Mouse (Mus musculus) midbrain, embryonic 10.5 days (tissue): ENCODE data around the gene Prdm13. TPM values are rescaled to one million over a fixed set of nuclear protein-coding genes. Genes with fewer than 3 reads are reported as not detected.
A peak's percentile ranks its signal among the peaks of the same experiment; 100 is the strongest.

Source experiments
- DNase-seq: peaks from one replicate; pipeline ENCODE4 v3.0.0-alpha.2; 2017; ENCODE audit warnings: low spot score
- H3K27ac ChIP-seq: fragments of 300-500 bp; sonication (generic); replicated peaks from 2 replicates; pipeline ENCODE4 v1.5.1; 2016; ENCODE audit warnings: mild to moderate bottlenecking
- H3K27me3 ChIP-seq: fragments of 300-500 bp; sonication (generic); 2 replicates; pipeline ENCODE4 v1.6.1; 2016; ENCODE audit warnings: low read depth, mild to moderate bottlenecking; ENCODE audit not compliant: poor library complexity, severe bottlenecking
- H3K36me3 ChIP-seq: fragments of 300-500 bp; sonication (generic); 2 replicates; pipeline ENCODE4 v1.6.1; 2016; ENCODE audit warnings: mild to moderate bottlenecking, moderate library complexity
- H3K4me1 ChIP-seq: fragments of 300-500 bp; sonication (generic); 2 replicates; pipeline ENCODE4 v1.6.1; 2016
- H3K4me3 ChIP-seq: fragments of 300-500 bp; sonication (generic); 2 replicates; pipeline ENCODE4 v1.5.1; 2016; ENCODE audit warnings: mild to moderate bottlenecking, moderate library complexity
- H3K9me3 ChIP-seq: fragments of 300-500 bp; sonication (generic); replicated peaks from 2 replicates; pipeline ENCODE4 v1.6.1; 2016; ENCODE audit warnings: mild to moderate bottlenecking
- WGBS: fragments of 180-500 bp; shearing (Covaris S2); methylation state at CpG from one replicate; pipeline ENCODE4 v1.1.7; 2016; 5-methylcytosine and 5-hydroxymethylcytosine counted together
- polyA plus RNA-seq: library from polyadenylated mRNA; unstranded; fragments of >200 nt; fragmentation: Nextera tagmentation; extraction: Ambion mirVana; gene quantifications from 2 replicates; pipeline ENCODE4 v1.2.1, GENCODE M21; 2016

The Prdm13 gene
- polyA plus RNA-seq, result 0.06 and 0.15 TPM in 2 replicates

- under 1% methylated on average over 38 of the region's 38 CpGs for WGBS
- Histone ChIP-seq H3K27me3 (peaks cover 100% of the 10 kb centered on the region), H3K4me1 (peaks cover 51% of the 10 kb centered on the region), H3K36me3 (no peaks in the 10 kb centered on the region), H3K4me3 (peak within 1 kb of the TSS; percentile 41), H3K9me3 (no peaks in the 10 kb centered on the region), H3K27ac (no peak within 1 kb of the TSS; the same call in 1 of the 2 replicates)
- peak; percentile 70 for DNase-seq
Measured at GRCm38 (mm10) chr4:21685595-21686091, at the start of gene Prdm13. TSS of gene Prdm13 (minus strand) at chr4:21685963.

DNA sequence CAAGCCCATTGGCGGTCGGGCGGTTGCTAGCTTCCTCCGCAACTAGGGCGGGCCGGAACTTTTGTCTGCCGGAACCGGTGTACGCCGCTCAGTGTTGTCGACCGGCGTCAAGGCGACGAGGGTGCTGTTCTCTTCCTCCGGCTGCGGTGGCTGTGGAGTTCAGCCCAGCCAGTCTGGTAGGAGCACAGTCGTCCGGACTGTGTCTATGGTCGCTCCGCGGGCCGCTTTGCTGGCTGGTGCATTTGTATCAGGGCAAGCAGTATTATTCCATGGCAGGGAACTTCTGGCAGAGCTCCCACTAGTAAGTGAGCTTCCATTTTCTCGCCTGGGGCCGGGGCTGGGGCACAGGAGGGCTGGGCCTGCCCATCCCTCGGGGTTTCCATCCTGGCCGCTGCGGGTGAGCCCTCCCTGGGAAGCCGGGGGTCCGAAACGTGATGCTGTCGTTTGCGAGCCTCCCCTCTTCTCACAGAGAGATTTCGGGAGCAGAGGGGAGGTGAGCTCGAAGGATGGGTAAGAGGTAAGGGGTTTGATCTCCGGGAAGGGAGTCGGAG is 41.9 kb upstream of the Prdm13 start, which contains the start of gene Ccnc:
Gene Ccnc (plus strand): TSS at position 87 of the 551 bp plus-strand sequence.
- peak; percentile 94 for DNase-seq
- peak within 1 kb of the TSS; percentile 92 for H3K27ac ChIP-seq
- H3K4me3 ChIP-seq, result peak within 1 kb of the TSS; percentile 87
- H3K9me3 ChIP-seq, result no peaks in the 10 kb centered on the region
- peaks cover 21% of the 10 kb centered on the region for H3K4me1 ChIP-seq
- H3K36me3 ChIP-seq, result peaks cover 8% of the 10 kb centered on the region
- no peaks in the 10 kb centered on the region for H3K27me3 ChIP-seq
- WGBS, result under 1% methylated on average over 37 of the region's 37 CpGs

GRCm38 (mm10) chr4:21726912-21727614 is 41.3 kb upstream of the Prdm13 start:
- Histone ChIP-seq H3K4me3 (peak overlapping the region; percentile 87), H3K27ac (peak overlapping the region; percentile 92), H3K36me3 (peaks cover 4% of the 10 kb centered on the region), H3K4me1 (peaks cover 23% of the 10 kb centered on the region), H3K27me3 (no peaks in the 10 kb centered on the region), H3K9me3 (no peaks in the 10 kb centered on the region)
- DNase-seq, result peak; percentile 33
- WGBS, result 2% methylated on average over 22 of the region's 22 CpGs

DNA sequence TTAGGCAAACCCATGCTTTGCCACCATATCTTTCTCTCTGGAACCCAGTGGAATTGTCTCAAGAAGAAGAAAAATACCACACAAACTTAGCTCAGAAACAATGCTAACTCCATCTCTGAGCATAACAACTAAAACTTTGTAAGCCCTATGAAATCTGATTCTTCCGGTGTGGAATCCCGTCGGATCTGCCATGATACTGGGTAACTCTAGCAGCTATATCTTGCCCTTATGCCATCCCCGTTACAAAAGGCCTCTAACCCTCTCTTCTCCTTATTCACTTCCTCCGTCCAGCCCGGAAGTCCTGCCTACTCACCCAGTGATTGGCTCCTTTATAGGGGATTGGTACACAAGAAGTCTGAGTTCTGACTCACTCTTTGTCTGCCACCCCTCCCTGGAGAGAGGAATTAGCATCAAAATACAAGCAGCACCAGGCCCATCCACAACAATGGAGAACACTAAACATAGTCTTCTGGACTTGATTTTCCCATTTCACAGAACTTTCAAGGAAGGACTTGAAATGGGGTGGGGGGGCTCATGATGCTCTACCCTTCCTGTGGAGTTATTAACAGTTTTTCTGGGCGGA is 37.1 kb upstream of the Prdm13 start:
- DNase-seq, result peak; percentile 31
- H3K27ac ChIP-seq, result peak overlapping the region; percentile 59
- H3K27me3 ChIP-seq, result no peaks in the 10 kb centered on the region
- peaks cover 10% of the 10 kb centered on the region for H3K4me1 ChIP-seq
- peak overlapping the region; percentile 23; the same call in 1 of the 2 replicates for H3K4me3 ChIP-seq
- WGBS, result 45% methylated on average over 7 of the region's 7 CpGs
- no peaks in the 10 kb centered on the region for H3K9me3 ChIP-seq
- no peaks in the 10 kb centered on the region for H3K36me3 ChIP-seq

DNA sequence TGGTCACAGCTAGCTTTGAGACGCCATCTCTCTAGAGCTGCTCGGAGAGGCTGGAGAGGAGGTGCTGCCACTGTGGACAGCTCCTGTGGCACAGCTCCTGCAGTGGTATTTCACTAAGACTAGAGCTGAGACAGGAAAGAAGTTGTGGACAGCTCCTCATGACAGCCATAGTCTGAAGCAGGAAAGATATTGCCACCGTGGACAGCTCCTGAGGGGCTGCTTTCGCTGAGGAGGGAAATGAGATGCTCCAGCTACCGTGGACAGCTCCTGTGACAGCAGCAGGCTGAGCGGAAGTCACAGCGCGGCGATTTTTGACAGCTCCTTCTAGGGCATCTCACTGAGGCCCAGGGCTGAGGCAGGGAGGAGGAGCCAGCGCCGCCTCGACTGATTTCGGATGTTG is 26.4 kb upstream of the Prdm13 start:
- peak; percentile 80 for DNase-seq
- H3K4me3 ChIP-seq, result peak overlapping the region; percentile 33
- WGBS, result 6% methylated on average over 13 of the region's 13 CpGs
- H3K27ac ChIP-seq, result no peak overlapping the region
- 0 out of 2 replicates have a peak, but pooled peaks cover 3% of the 10 kb centered on the region for H3K27me3 ChIP-seq
- H3K36me3 ChIP-seq, result no peaks in the 10 kb centered on the region
- peaks cover 12% of the 10 kb centered on the region for H3K4me1 ChIP-seq
- no peaks in the 10 kb centered on the region for H3K9me3 ChIP-seq

- Histone ChIP-seq H3K4me1 (no peaks in the 10 kb centered on the region), H3K4me3 (no peak overlapping the region), H3K9me3 (no peaks in the 10 kb centered on the region), H3K36me3 (no peaks in the 10 kb centered on the region), H3K27me3 (no peaks in the 10 kb centered on the region), H3K27ac (no peak overlapping the region)
- WGBS, result 53% methylated on average over 1 of the region's 1 CpGs
- DNase-seq, result no peak
Measured at GRCm38 (mm10) chr4:21705046-21705445, 19.3 kb upstream of the Prdm13 start.

DNA sequence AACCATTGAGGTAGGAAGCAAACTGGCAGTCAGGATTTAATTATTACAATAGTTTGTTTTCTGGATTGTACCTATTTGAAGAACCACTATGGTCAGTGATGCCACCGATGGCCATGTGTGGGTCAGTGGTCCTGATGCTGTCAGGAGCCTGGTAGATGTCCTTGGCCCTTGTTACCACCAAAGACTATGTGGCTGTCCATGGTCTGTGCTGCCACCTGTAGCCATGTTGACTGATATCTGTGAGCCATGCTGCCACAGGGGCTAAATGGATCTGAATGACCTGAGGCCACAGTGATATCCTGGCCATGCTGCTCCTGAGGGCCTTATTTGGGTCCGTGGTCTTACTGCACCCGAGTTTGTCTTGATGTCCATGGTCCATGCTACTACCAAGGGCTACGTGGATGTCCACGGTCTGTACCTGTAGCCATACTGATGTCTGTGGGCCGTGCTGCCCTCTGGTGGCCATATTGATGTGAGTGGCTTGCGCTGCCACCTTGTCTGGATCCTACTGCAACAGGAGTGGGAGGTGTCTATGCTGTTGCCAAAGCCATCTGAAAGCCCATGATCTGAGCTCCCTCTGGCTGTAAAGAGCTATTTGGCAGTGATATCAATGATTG is 10.0 kb upstream of the Prdm13 start:
- no peaks in the 10 kb centered on the region for H3K9me3 ChIP-seq
- H3K4me1 ChIP-seq, result no peaks in the 10 kb centered on the region
- no peak overlapping the region for H3K27ac ChIP-seq
- peak; percentile 46 for DNase-seq
- no peak overlapping the region for H3K4me3 ChIP-seq
- peaks cover 43% of the 10 kb centered on the region for H3K27me3 ChIP-seq
- no peaks in the 10 kb centered on the region for H3K36me3 ChIP-seq
- 39% methylated on average over 7 of the region's 7 CpGs for WGBS

DNA sequence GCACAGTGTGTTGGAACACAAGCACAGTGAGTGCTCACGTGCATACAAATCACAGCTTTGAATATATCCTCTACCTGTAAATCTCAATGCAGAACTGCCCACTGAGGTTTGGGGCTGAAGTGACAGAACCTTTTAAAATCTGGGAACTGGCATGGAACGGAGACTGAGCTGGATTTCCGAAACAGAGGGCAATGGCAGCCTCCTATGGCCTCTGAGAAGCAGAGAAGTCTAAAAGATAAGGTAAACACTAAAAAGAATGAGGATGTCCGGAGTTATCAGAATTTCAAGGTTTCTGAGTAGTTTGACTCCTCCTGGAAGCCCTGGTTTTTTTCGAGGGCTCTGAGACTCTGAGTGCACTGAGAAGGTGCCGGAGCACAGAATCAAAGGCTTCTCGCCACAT is 4.5 kb upstream of the Prdm13 start:
- Histone ChIP-seq H3K9me3 (no peaks in the 10 kb centered on the region), H3K4me1 (peaks cover 45% of the 10 kb centered on the region), H3K4me3 (no peak overlapping the region), H3K36me3 (no peaks in the 10 kb centered on the region), H3K27ac (no peak overlapping the region), H3K27me3 (peaks cover 97% of the 10 kb centered on the region)
- peak; percentile 18 for DNase-seq
- 8% methylated on average over 7 of the region's 7 CpGs for WGBS

GRCm38 (mm10) chr4:21689492-21689941 is 3.8 kb upstream of the Prdm13 start:
- no peaks in the 10 kb centered on the region for H3K9me3 ChIP-seq
- no peaks in the 10 kb centered on the region for H3K36me3 ChIP-seq
- H3K27me3 ChIP-seq, result peaks cover 97% of the 10 kb centered on the region
- under 1% methylated on average over 18 of the region's 18 CpGs for WGBS
- peak overlapping the region; percentile 64; the same call in 1 of the 2 replicates for H3K4me3 ChIP-seq
- H3K4me1 ChIP-seq, result peaks cover 49% of the 10 kb centered on the region
- H3K27ac ChIP-seq, result no peak overlapping the region
- DNase-seq, result peak; percentile 56

DNA sequence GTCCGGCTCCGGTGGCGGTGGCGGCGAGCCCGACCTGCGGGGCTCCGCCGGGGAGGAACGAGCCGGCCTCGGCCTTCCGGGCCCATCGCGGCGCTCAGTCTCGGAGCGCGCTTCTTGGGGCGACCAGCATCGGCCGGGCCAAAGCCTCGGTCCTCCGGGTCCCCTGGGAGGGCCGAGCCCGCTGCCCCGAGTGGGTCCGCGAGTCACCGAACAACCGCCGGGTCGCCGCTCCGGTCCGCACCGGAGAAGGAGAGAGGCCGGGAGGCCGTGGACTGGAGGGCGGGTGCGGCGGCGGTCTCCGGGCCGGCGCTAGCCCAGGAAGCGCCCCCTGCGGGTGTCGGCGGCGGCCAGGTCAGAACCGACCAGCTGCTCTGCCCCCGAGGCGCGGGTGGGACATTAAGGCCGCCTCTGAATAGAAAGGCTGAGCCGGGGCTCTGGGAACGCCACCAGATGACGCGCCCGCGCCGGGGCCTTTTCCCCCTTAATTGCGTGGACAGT is 3.0 kb upstream of the Prdm13 start:
- Histone ChIP-seq H3K4me3 (peak overlapping the region; percentile 64), H3K27ac (peak overlapping the region; percentile 73), H3K9me3 (no peaks in the 10 kb centered on the region), H3K4me1 (peaks cover 51% of the 10 kb centered on the region), H3K36me3 (no peaks in the 10 kb centered on the region), H3K27me3 (peaks cover 100% of the 10 kb centered on the region)
- DNase-seq, result peak; percentile 81
- WGBS, result under 1% methylated on average over 64 of the region's 64 CpGs

GRCm38 (mm10) chr4:21687783-21688702 is 2.3 kb upstream of the Prdm13 start:
- no peaks in the 10 kb centered on the region for H3K36me3 ChIP-seq
- 1% methylated on average over 51 of the region's 51 CpGs for WGBS
- no peaks in the 10 kb centered on the region for H3K9me3 ChIP-seq
- peak overlapping the region; percentile 73 for H3K27ac ChIP-seq
- peaks cover 100% of the 10 kb centered on the region for H3K27me3 ChIP-seq
- DNase-seq, result peak; percentile 72
- H3K4me3 ChIP-seq, result peak overlapping the region; percentile 64
- H3K4me1 ChIP-seq, result peaks cover 51% of the 10 kb centered on the region
